Comparison of ENCODE assay signal across 9 mouse cellular contexts in genomic region chr13:81761566-81762186, GRCm38 (mm10). TPM values are rescaled to one million over a fixed set of nuclear protein-coding genes. Genes with fewer than 3 reads are reported as not detected.
DNase-seq lines count a peak whose midpoint lies in the region; ATAC-seq and TF ChIP-seq lines count a peak whose summit lies in the region.
"Had no signal": no experiment of that assay in that cellular context is flagged by ENCODE, and none has a peak within 500 bp of the region (broad histone marks: within the 10 kb centered on the region; RNA-seq: fewer than 3 reads in every experiment).

No protein-coding gene starts in this region.

- no peak overlapping the region for H3K27ac ChIP-seq in testis, adult 2 months (ENCODE audit: control insufficient read depth, insufficient read depth, low read depth, low read length)
- no peak overlapping the region for H3K27ac ChIP-seq in forebrain, embryonic 12.5 days
- H3K27ac ChIP-seq in intestine, embryonic 16.5 days (ENCODE audit: low read length) = no peak overlapping the region
- H3K27ac ChIP-seq in liver, embryonic 16.5 days (ENCODE audit: low read length) = no peak overlapping the region
- no peak overlapping the region for H3K27ac ChIP-seq in neural tube, embryonic 13.5 days (replicated peaks)

- DNase-seq in testis, postnatal 14 days (ENCODE audit: low spot score) = no peak
- peak; percentile 50 for DNase-seq in c-Kit-positive CD71-positive TER-119-negative erythroid progenitor cells, embryonic 14.5 days (ENCODE audit: low read depth)
- DNase-seq in spleen, postnatal 14 days (ENCODE audit: low spot score in 2 of 2) = no peak

- H3K4me1 ChIP-seq in testis, adult 2 months (ENCODE audit: control insufficient read depth, insufficient read depth, low read length) = no peaks in the 10 kb centered on the region
- no peaks in the 10 kb centered on the region; the same call in 1 of the 2 replicates for H3K4me1 ChIP-seq in forebrain, embryonic 12.5 days
- no peaks in the 10 kb centered on the region for H3K4me1 ChIP-seq in intestine, embryonic 16.5 days (ENCODE audit: control insufficient read depth, insufficient read depth, low read length)
- H3K4me1 ChIP-seq in liver, embryonic 16.5 days (ENCODE audit: control insufficient read depth, low read depth, low read length) = no peaks in the 10 kb centered on the region
- no peaks in the 10 kb centered on the region for H3K4me1 ChIP-seq in neural tube, embryonic 13.5 days (replicated peaks)

- no peak for TF ChIP-seq POLR2A in testis, adult 2 months (IDR thresholded peaks at IDR 0.05; ENCODE audit: control insufficient read depth, low read depth, low read length)

- WGBS in forebrain, embryonic 12.5 days = 34% methylated on average over 14 of the region's 14 CpGs
- whole genome bisulfite sequencing in intestine, embryonic 16.5 days = 33% methylated on average over 14 of the region's 14 CpGs
- 29% methylated on average over 14 of the region's 14 CpGs for WGBS in liver, embryonic 16.5 days (ENCODE audit: insufficient replicate concordance)
- WGBS in neural tube, embryonic 13.5 days = 34% methylated on average over 14 of the region's 14 CpGs

- ATAC-seq in forebrain, embryonic 12.5 days (ENCODE audit: low FRiP score) = 0 out of 2 replicates have a peak, but pooled peaks have one; percentile 52
- 0 out of 2 replicates have a peak, but pooled peaks have one; percentile 33 for ATAC-seq in intestine, embryonic 16.5 days
- ATAC-seq in liver, embryonic 16.5 days (ENCODE audit: low read depth) = peak; percentile 11; the same call in 1 of the 2 replicates
- ATAC-seq in neural tube, embryonic 13.5 days (ENCODE audit: low read depth) = peak; percentile 54; the same call in 1 of the 2 replicates

- H3K4me3 ChIP-seq in testis, adult 2 months (ENCODE audit: control insufficient read depth, low read depth, low read length) = no peak overlapping the region
- no peak overlapping the region for H3K4me3 ChIP-seq in forebrain, embryonic 12.5 days (replicated peaks)
- no peak overlapping the region for H3K4me3 ChIP-seq in intestine, embryonic 16.5 days (ENCODE audit: low read length)
- H3K4me3 ChIP-seq in liver, embryonic 16.5 days (ENCODE audit: low read depth, low read length) = no peak overlapping the region
- no peak overlapping the region for H3K4me3 ChIP-seq in neural tube, embryonic 13.5 days
- H3K4me3 ChIP-seq: erythroblast, embryonic 14.5 days had no signal

- H3K9ac ChIP-seq in forebrain, embryonic 12.5 days = no peak overlapping the region
- no peak overlapping the region for H3K9ac ChIP-seq in intestine, embryonic 16.5 days (ENCODE audit: low read depth, low read length)
- no peak overlapping the region for H3K9ac ChIP-seq in liver, embryonic 16.5 days (ENCODE audit: low read depth, low read length)
- H3K9ac ChIP-seq in neural tube, embryonic 13.5 days = no peak overlapping the region

- no peaks in the 10 kb centered on the region for H3K36me3 ChIP-seq in testis, adult 2 months (ENCODE audit: control insufficient read depth, insufficient read depth, low read length)
- no peaks in the 10 kb centered on the region for H3K36me3 ChIP-seq in forebrain, embryonic 12.5 days (replicated peaks)
- H3K36me3 ChIP-seq in intestine, embryonic 16.5 days (ENCODE audit: control insufficient read depth, insufficient read depth, low read length) = no peaks in the 10 kb centered on the region
- H3K36me3 ChIP-seq in liver, embryonic 16.5 days (ENCODE audit: control insufficient read depth, insufficient read depth) = no peaks in the 10 kb centered on the region
- H3K36me3 ChIP-seq in neural tube, embryonic 13.5 days = no peaks in the 10 kb centered on the region

- H3K9me3 ChIP-seq in forebrain, embryonic 12.5 days = no peaks in the 10 kb centered on the region
- no peaks in the 10 kb centered on the region for H3K9me3 ChIP-seq in intestine, embryonic 16.5 days (ENCODE audit: control insufficient read depth, low read length)
- no peaks in the 10 kb centered on the region for H3K9me3 ChIP-seq in liver, embryonic 16.5 days (replicated peaks; ENCODE audit: control insufficient read depth, low read length)
- H3K9me3 ChIP-seq in neural tube, embryonic 13.5 days = no peaks in the 10 kb centered on the region

- no peaks in the 10 kb centered on the region for H3K27me3 ChIP-seq in testis, adult 2 months (ENCODE audit: control insufficient read depth, insufficient read depth, low read length)
- 0 out of 2 replicates have a peak, but pooled peaks cover 10% of the 10 kb centered on the region for H3K27me3 ChIP-seq in forebrain, embryonic 12.5 days
- no peaks in the 10 kb centered on the region for H3K27me3 ChIP-seq in intestine, embryonic 16.5 days (replicated peaks; ENCODE audit: control insufficient read depth, insufficient read depth, low read length)
- no peaks in the 10 kb centered on the region for H3K27me3 ChIP-seq in liver, embryonic 16.5 days (ENCODE audit: control insufficient read depth, insufficient read depth, low read depth, low read length)
- H3K27me3 ChIP-seq in neural tube, embryonic 13.5 days = no peaks in the 10 kb centered on the region

- peak overlapping the region; percentile 11; the same call in 1 of the 2 replicates for H3K4me2 ChIP-seq in forebrain, embryonic 12.5 days
- no peak overlapping the region for H3K4me2 ChIP-seq in intestine, embryonic 16.5 days (ENCODE audit: low read depth, low read length)
- no peak overlapping the region for H3K4me2 ChIP-seq in liver, embryonic 16.5 days (ENCODE audit: low read depth, low read length)
- H3K4me2 ChIP-seq in neural tube, embryonic 13.5 days = peak overlapping the region; percentile 26

- peak; percentile 10; the same call in 1 of the 2 replicates for TF ChIP-seq CTCF in testis, adult 2 months (IDR thresholded peaks at IDR 0.05; ENCODE audit: control insufficient read depth, insufficient read depth, insufficient replicate concordance, low read depth, low read length)

RNA-seq across cellular contexts. Expression of gene Cetn3, which starts 21.2 kb away (rescaled TPM):
- 22.5 and 26.4 TPM in 2 replicates for polyA plus RNA-seq in testis, adult 2 months (2012; rRNA removed)
- 301 and 307 TPM in 2 replicates for polyA plus RNA-seq in forebrain, embryonic 12.5 days (2016; fragmentation: Nextera tagmentation; extraction: Ambion mirVana)
- polyA plus RNA-seq in intestine, embryonic 16.5 days (2015; fragmentation: Nextera tagmentation; extraction: Ambion mirVana) = 142 and 164 TPM in 2 replicates
- 74.2 and 85.6 TPM in 2 replicates for polyA plus RNA-seq in liver, embryonic 16.5 days (2015; fragmentation: Nextera tagmentation; extraction: Ambion mirVana)
- polyA plus RNA-seq in neural tube, embryonic 13.5 days (2015; fragmentation: Nextera tagmentation; extraction: Ambion mirVana) = 231 and 259 TPM in 2 replicates

RNA-seq across cellular contexts. Expression of gene Mblac2, which starts 50.5 kb away (rescaled TPM):
- polyA plus RNA-seq in testis, adult 2 months (2012; rRNA removed) = 3.1 and 3.3 TPM in 2 replicates
- 6.8 and 8.4 TPM in 2 replicates for polyA plus RNA-seq in forebrain, embryonic 12.5 days (2016; fragmentation: Nextera tagmentation; extraction: Ambion mirVana)
- polyA plus RNA-seq in intestine, embryonic 16.5 days (2015; fragmentation: Nextera tagmentation; extraction: Ambion mirVana) = 8.8 and 8.9 TPM in 2 replicates
- 3.1 and 3.4 TPM in 2 replicates for polyA plus RNA-seq in liver, embryonic 16.5 days (2015; fragmentation: Nextera tagmentation; extraction: Ambion mirVana)
- polyA plus RNA-seq in neural tube, embryonic 13.5 days (2015; fragmentation: Nextera tagmentation; extraction: Ambion mirVana) = 34.5 and 34.8 TPM in 2 replicates
- polyA plus RNA-seq: erythroblast, embryonic 14.5 days had no signal

RNA-seq across cellular contexts. Expression of gene Polr3g, which starts 50.9 kb away (rescaled TPM):
- polyA plus RNA-seq in testis, adult 2 months (2012; rRNA removed) = 4.5 and 7.7 TPM in 2 replicates
- polyA plus RNA-seq in forebrain, embryonic 12.5 days (2016; fragmentation: Nextera tagmentation; extraction: Ambion mirVana) = 10.4 and 10.5 TPM in 2 replicates
- 11.9 and 15.2 TPM in 2 replicates for polyA plus RNA-seq in intestine, embryonic 16.5 days (2015; fragmentation: Nextera tagmentation; extraction: Ambion mirVana)
- 6.5 and 8.4 TPM in 2 replicates for polyA plus RNA-seq in liver, embryonic 16.5 days (2015; fragmentation: Nextera tagmentation; extraction: Ambion mirVana)
- polyA plus RNA-seq in neural tube, embryonic 13.5 days (2015; fragmentation: Nextera tagmentation; extraction: Ambion mirVana) = 5.9 and 6.7 TPM in 2 replicates

Comparison
In these comparisons a context has a peak if more than half of its experiments do, and no peak if none do; other contexts are left out.
1. H3K4me2 ChIP-seq: peak in forebrain, embryonic 12.5 days (single experiment) and neural tube, embryonic 13.5 days (single experiment); none in intestine, embryonic 16.5 days (single experiment) and liver, embryonic 16.5 days (single experiment).
2. Peak in every context shown above with its lines, with median percentiles within 50 percentile points of each other: ATAC-seq.